Mouse (Mus musculus): ENCODE data around the gene Galnt16.

Galnt16 gene

DNA sequence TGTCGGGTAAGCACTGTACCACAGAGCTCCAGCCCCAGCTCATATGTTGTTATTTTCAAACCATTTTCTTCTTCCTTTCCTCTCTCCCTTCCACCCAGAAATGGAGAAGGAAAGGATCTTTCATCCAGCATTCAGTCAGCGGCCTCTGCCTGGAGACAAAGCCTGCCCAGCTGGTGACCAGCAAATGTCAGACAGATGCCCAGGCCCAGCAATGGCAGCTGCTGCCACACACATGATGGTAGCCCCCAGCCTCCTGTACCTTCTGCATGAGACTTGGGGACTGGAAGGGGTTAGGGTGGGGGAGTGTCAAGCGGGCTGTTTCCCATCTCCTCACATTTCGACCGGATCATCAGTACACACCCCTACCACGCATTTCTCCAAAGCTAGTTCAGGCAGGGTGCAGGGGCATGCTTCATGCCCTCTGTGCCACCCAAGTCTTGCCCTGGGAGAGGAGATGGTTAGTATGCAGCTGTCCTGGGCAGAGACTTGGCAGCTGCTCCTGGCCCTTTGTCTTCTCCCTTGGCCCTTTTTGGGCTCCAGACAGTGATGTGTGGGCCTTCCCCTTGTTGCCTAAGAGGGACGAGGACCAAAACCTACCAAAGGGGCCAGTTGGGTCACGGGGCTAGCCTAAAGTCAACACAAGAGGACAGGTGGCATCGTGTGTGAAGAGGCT is 83.7 kb downstream of the Galnt16 start:
- no peak for DNase-seq

- DNase-seq, result no peak
Measured at GRCm38 (mm10) chr12:80602432-80602831, 84.4 kb downstream of the Galnt16 start.

GRCm38 (mm10) chr12:80603566-80603965 is 85.5 kb downstream of the Galnt16 start:
- DNase-seq, result peak; percentile 83 to 85

DNA sequence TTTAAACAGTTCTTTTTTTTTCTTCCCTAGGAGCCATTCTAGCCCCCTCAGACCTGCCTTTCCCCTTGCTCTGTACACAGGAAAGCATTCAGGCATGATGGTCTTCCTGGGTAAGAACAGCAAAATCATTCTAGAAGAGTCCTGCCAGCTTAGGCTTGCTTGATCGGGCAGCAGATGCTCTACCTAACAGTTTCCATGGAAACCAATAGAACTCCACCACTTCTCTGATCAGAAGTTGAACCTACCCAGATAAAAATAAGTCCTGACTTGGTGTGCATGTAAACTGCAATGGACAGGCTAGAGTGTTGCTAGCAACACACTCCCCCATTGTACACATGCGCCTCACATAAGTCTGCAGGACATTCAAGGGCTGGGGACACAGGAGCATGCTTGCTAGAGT is 86.1 kb downstream of the Galnt16 start:
- DNase-seq, result no peak

DNA sequence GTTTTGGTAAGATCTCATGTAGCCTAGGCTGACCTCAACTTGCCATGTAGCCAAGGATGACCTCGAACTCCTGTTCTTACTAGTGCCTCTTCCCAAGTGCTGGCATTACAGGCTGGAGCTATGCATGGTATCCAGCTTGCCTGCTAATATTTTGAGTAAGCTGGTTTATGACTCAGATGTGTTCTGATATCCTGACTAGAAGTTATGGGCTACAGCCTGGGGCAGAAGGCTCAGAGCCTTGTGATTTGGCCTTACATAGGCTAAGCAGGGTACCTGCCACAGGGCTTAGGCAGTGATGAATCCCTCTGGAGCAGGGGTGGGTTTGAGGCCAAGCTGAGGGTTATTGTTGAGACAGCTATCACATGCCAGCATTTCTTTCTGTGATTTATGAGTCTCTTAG is 90.5 kb downstream of the Galnt16 start:
- DNase-seq, result no peak

DNA sequence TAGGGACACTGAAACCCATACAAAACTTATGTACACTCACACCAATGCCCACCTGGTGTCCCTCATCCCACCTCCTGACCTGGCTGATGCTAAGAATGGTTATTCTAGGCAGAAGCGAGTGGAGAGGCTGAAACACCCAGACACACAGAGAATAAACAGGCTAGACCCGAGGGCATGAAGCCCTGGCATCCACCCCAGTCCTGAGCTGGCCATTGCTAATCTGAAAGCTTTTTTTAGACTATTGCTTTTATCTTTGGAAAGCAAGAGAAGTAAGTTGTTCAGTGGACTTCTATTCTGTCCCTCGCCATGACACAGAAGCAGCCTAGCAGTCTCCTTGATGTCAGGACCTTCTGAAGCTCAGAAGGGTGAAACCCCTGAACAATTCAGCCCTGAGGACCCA is 91.9 kb downstream of the Galnt16 start:
- DNase-seq, result no peak

- no peak for DNase-seq
Measured at GRCm38 (mm10) chr12:80612113-80612791, 94.2 kb downstream of the Galnt16 start.

- DNase-seq, result no peak
Measured at GRCm38 (mm10) chr12:80615371-80616257, 97.5 kb downstream of the Galnt16 start.

DNA sequence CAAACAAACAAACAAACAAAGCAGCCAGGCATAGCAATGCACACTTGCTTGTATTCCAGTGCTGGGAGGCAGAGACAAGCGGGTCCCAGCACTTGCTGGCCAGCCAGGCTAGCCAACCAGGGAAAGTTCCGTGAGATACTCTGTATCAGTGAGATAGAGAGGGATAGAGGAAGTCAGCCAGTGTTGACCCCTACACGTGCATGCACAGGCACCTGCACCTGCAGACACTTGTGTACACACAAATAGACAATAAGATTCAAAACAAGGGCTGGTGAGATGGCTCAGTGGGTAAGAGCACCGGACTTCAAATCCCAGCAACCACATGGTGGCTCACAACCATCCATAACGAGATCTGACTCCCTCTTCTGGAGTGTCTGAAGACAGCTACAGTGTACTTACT is 102.4 kb downstream of the Galnt16 start:
- DNase-seq, result no peak

- peak in 1 of 2 experiments; percentile 17 for DNase-seq
Measured at GRCm38 (mm10) chr12:80631790-80632189, 113.7 kb downstream of the Galnt16 start.

DNA sequence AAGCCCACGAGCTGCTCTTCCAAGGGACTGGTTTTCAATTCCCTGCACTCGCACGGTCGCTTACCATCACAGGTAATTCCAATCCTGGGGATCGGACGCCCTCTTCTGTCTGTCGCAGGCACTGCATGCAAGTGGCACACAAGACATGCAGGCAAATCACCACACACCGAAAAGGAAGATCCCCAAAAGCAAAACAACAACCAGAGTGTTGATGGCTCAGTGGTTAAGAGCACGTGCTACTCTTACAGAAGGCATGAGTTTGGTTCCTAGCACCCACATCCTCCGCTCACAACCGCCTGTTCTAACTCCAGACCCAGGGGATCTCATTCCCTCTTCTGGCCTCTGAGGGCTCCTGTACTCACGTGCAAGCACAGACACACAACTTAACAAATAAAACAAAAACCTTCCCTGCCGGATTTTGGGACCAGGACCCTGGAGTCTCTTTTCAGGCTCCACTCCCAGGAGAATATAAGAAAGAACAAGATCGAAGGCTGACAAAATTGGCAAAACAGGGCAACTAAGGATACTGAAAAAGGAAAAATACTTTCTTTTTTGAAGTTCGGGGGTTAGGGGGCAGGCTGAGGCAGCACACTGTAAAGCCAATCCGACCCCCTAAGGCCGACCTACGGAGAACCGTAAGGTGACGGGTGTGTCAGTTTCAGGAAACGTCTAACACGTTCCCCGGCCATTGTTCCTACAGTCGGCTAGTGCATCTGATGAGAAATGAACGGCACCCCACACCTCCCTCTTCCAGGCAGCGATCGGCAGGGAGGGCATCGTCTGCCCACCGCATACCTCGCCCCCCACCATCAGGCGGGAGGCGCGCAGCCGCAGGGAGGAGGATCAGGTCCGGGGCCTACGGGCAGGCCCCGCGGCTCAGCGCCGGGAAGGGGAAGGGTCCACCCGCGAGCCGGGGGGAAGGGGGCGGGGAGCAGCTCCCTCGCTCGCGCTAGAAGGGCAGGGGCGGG is 124.9 kb downstream of the Galnt16 start:
- DNase-seq, result peak; percentile 73 to 78

DNA sequence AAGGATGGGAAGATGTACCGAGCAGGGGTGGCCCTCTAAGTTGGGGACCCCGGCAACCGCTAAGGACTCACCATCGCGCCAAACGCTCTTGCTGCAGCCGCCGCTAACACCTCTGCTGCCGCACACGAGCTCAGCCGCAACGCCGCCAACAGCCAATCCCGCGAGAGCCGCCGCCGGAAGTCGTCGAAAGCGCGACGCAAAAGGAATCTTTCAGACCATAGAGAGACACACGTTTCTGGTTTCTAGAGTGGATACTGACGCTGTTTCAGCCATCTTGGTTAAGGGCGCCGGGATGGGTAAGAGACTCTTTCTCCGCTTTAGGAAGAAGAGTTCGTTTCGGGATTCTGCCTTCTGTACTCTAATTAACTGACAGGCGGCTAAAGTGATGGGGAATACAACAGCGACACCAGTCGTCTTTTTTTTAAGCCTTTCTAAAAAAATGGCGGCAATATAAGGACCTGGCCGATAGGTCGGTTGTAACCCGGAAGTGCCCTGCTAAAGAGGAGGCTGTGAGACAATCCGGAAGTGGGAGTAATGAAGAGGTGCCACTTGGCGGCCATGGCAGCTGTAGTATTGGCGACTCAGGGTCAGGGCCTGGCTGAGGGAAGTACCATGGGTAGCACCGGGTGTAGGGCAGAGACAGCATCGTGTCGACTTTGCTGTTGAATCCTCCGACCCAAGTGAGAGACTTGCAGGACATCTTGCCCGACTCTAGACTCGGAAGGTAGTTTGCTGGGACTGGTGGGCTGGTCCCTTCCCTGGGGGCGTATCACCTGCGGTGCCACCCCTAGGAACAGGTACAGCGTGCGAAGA is 125.8 kb downstream of the Galnt16 start, which contains the start of the genes Slc39a9 and Erh:
Slc39a9 (plus strand) TSS at position 191 of the 813 bp plus-strand sequence.
Erh (minus strand) TSS at position 649 of the 813 bp plus-strand sequence.
- peak; percentile 94 to 96 for DNase-seq

GRCm38 (mm10) chr12:80644506-80644868 is 126.4 kb downstream of the Galnt16 start:
- no peak for DNase-seq

GRCm38 (mm10) chr12:80646377-80646776 is 128.3 kb downstream of the Galnt16 start:
- DNase-seq, result no peak

DNA sequence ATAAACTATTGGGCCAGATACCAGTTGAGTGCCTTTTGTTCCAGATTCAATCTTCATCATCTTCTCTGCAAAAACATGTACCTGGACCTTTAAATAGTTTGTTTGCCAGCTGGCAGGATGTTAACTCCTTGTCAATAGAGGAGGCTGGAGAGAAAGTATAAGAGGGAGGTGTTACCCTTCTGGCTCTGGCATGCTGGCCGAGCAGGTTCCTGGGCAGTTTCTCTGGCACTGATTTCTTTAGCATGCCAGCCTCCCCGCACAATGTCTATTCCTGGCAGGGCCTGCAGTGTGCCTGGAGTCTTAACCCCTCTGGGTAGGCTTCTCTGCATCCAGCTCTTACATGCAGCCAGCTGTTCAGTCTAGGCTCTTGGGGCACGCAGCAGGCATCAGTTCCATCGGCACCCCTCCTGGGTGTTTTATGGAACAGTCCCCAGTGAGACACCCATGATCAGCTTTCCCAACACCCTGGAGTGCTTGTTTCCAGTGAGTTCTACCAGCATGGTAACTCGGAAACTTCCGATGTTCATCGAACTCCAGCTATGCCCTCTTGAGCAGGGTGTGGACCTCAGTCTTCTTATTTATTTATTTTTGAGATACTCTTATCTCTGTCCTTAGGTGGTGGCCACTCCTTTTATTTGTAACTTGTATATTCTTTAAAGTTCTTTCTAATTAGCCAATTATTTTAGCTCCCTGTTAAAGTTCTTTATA is 136.0 kb downstream of the Galnt16 start:
- peak in 1 of 2 experiments; percentile 18 for DNase-seq

DNA sequence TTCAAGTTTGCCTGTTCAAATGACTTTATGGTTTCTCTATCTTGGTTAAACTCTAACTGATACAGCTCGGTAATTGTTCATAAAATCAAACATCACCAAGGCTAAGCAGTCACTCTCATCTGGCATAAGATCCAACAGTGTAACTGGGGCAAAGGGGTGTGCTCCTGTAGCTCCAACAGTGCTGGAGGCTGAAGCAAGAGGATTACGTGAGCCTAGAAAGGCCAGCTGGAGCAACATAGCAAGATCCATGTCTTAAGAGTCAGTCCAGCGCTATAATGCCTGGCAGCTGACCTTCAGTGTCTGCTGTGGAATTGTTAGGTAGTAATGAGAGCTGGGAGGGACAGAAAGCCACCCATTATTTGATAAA is 136.6 kb downstream of the Galnt16 start:
- DNase-seq, result no peak

DNA sequence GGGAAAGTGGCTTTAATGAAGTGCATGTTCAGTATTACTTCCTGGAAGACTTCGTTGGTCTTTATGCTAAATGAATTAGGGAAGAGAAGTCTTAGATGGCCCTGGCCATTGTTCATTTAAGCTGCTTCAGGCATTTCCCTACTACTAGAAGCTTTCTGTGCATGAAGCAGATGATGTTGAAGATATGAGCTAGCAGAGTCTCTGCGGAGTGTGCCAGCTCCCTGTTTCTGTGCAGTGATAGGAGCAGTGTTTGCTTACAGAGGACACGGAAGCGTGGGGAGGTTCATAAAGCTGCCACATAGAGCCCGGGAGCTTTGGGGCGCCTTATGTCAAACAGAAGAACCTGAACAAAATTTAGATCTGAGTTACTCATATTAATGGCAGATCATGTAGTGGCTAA is 140.6 kb downstream of the Galnt16 start:
- DNase-seq, result peak in 1 of 2 experiments; percentile 18

DNA sequence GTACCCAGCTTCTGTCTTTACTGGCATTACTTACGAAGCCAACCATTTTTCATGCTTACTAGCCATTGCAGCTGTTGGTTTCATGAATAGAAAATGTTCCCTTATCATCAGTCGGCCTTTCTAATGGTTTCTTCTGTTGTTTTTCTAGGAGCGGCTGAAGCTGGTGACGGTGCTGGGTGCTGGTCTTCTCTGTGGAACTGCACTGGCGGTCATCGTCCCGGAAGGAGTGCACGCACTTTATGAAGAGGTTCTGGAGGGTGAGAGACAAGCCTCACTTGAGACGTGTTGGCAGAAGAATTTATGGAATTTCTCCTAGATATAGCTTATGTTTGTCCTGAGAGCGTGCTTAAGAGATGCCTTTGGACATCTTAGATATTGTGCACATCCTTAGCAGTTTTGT is 144.2 kb downstream of the Galnt16 start:
- DNase-seq, result no peak

DNA sequence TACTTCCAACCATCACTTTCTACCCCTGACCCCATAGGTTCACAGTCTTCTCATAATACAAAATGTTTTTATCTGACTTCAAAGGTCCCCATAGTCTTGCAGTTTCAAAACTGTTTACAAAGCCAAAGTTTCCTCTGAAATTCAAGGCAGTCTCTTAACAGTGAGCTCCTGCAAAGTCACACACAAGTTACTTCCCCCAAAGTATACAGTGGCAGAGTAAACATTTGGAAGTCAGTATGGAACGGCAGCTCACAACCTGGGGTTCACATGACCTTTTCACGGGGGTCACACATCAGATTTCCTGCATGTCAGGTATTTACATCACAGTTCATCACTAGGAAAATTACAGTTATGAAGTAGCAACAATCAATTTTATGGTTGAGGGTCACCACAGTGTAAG is 145.9 kb downstream of the Galnt16 start:
- DNase-seq, result no peak

GRCm38 (mm10) chr12:80668391-80668790 is 150.3 kb downstream of the Galnt16 start:
- DNase-seq, result no peak

GRCm38 (mm10) chr12:80673170-80673569 is 155.1 kb downstream of the Galnt16 start:
- DNase-seq, result peak; percentile 65 to 71

Data from kidney, postnatal 4 days (tissue).